ENCODE assay signal across 8 mouse cellular contexts in genomic region chr16:10489904-10490457, GRCm38 (mm10). TPM values are rescaled to one million over a fixed set of nuclear protein-coding genes. Genes with fewer than 3 reads are reported as not detected.
DNase-seq lines count a peak whose midpoint lies in the region; ATAC-seq and TF ChIP-seq lines count a peak whose summit lies in the region.

No protein-coding gene starts in this region.

- H3K4me2 ChIP-seq in embryonic facial prominence, embryonic 15.5 days (replicated peaks): peak overlapping the region; percentile 47
- peak overlapping the region; percentile 42 for H3K4me2 ChIP-seq in intestine, embryonic 16.5 days (ENCODE audit: low read depth, low read length)
- peak overlapping the region; percentile 36 for H3K4me2 ChIP-seq in neural tube, embryonic 13.5 days

- H3K27me3 ChIP-seq in embryonic facial prominence, embryonic 15.5 days: peaks cover 20% of the 10 kb centered on the region
- peaks cover 19% of the 10 kb centered on the region; the same call in 1 of the 2 replicates for H3K27me3 ChIP-seq in intestine, embryonic 16.5 days (replicated peaks; ENCODE audit: control insufficient read depth, insufficient read depth, low read length)
- H3K27me3 ChIP-seq in neural tube, embryonic 13.5 days: peaks cover 17% of the 10 kb centered on the region

- no peak for DNase-seq in layer of hippocampus, adult 2 months (ENCODE audit: low spot score in 2 of 2)
- DNase-seq in layer of hippocampus, adult 8-10 months (ENCODE audit: low spot score in 2 of 2): no peak
- DNase-seq in embryo, embryonic 10.5 days (ENCODE audit: low spot score): no peak
- DNase-seq in adrenal gland, adult 2 months: no peak
- no peak for DNase-seq in right cerebral cortex, adult 2 months (ENCODE audit: low spot score in 2 of 2)

- no peak for TF ChIP-seq CTCF in layer of hippocampus, adult 2 months (conservative IDR thresholded peaks at IDR 0.05)

- H3K36me3 ChIP-seq in embryonic facial prominence, embryonic 15.5 days: no peaks in the 10 kb centered on the region
- no peaks in the 10 kb centered on the region for H3K36me3 ChIP-seq in intestine, embryonic 16.5 days (ENCODE audit: control insufficient read depth, insufficient read depth, low read length)
- H3K36me3 ChIP-seq in neural tube, embryonic 13.5 days: no peaks in the 10 kb centered on the region

- no peak overlapping the region for H3K27ac ChIP-seq in layer of hippocampus, adult 2 months
- H3K27ac ChIP-seq in embryonic facial prominence, embryonic 15.5 days (replicated peaks): no peak overlapping the region
- no peak overlapping the region for H3K27ac ChIP-seq in intestine, embryonic 16.5 days (ENCODE audit: low read length)
- H3K27ac ChIP-seq in neural tube, embryonic 13.5 days (replicated peaks): no peak overlapping the region

- H3K4me1 ChIP-seq in embryonic facial prominence, embryonic 15.5 days: peaks cover 5% of the 10 kb centered on the region; the same call in 1 of the 2 replicates
- H3K4me1 ChIP-seq in intestine, embryonic 16.5 days (ENCODE audit: control insufficient read depth, insufficient read depth, low read length): no peaks in the 10 kb centered on the region
- H3K4me1 ChIP-seq in neural tube, embryonic 13.5 days (replicated peaks): peaks cover 8% of the 10 kb centered on the region; the same call in 1 of the 2 replicates

- H3K9me3 ChIP-seq in embryonic facial prominence, embryonic 15.5 days (replicated peaks): no peaks in the 10 kb centered on the region
- no peaks in the 10 kb centered on the region for H3K9me3 ChIP-seq in intestine, embryonic 16.5 days (ENCODE audit: control insufficient read depth, low read length)
- H3K9me3 ChIP-seq in neural tube, embryonic 13.5 days: no peaks in the 10 kb centered on the region

- 15% methylated on average over 13 of the region's 14 CpGs for WGBS in embryonic facial prominence, embryonic 15.5 days
- 22% methylated on average over 13 of the region's 14 CpGs for WGBS in intestine, embryonic 16.5 days
- 28% methylated on average over 13 of the region's 14 CpGs for WGBS in neural tube, embryonic 13.5 days

- H3K4me3 ChIP-seq in layer of hippocampus, adult 2 months: peak overlapping the region; percentile 17; the same call in 1 of the 2 replicates
- H3K4me3 ChIP-seq in embryonic facial prominence, embryonic 15.5 days (replicated peaks): peak overlapping the region; percentile 22
- peak overlapping the region; percentile 20; the same call in 1 of the 2 replicates for H3K4me3 ChIP-seq in intestine, embryonic 16.5 days (ENCODE audit: low read length)
- H3K4me3 ChIP-seq in neural tube, embryonic 13.5 days: no peak overlapping the region

- H3K9ac ChIP-seq in embryonic facial prominence, embryonic 15.5 days: no peak overlapping the region
- H3K9ac ChIP-seq in intestine, embryonic 16.5 days (ENCODE audit: low read depth, low read length): 0 out of 2 replicates have a peak overlapping the region, but pooled peaks have one; percentile 30
- H3K9ac ChIP-seq in neural tube, embryonic 13.5 days: peak overlapping the region; percentile 53; the same call in 1 of the 2 replicates

- ATAC-seq in embryonic facial prominence, embryonic 15.5 days (ENCODE audit: insufficient number of reproducible peaks, low FRiP score, low TSS enrichment, low read depth): no peak
- ATAC-seq in intestine, embryonic 16.5 days: no peak
- no peak for ATAC-seq in neural tube, embryonic 13.5 days (ENCODE audit: low read depth)

RNA-seq across cellular contexts. Expression of gene Ciita, which starts 10.1 kb away (rescaled TPM):
- total RNA-seq in layer of hippocampus, adult 2 months (2021): under 1 TPM in 1 of 2 experiments, not detected in 1; 0.27 TPM
- total RNA-seq in layer of hippocampus, adult 8-10 months (2022): under 1 TPM; 0.18 to 0.67 (median 0.39) TPM
- polyA plus RNA-seq in embryonic facial prominence, embryonic 15.5 days (2015; fragmentation: Nextera tagmentation; extraction: Ambion mirVana): 0.37 and 0.45 TPM in 2 replicates
- 0.49 and 0.77 TPM in 2 replicates for polyA plus RNA-seq in intestine, embryonic 16.5 days (2015; fragmentation: Nextera tagmentation; extraction: Ambion mirVana)
- polyA plus RNA-seq in neural tube, embryonic 13.5 days (2015; fragmentation: Nextera tagmentation; extraction: Ambion mirVana): 0.35 and 0.54 TPM in 2 replicates
- 1 to 10 TPM; 1.4 to 2.0 TPM for total RNA-seq in adrenal gland, adult 2 months (2021)
- polyA plus RNA-seq in adrenal gland, adult 2 months (2012; rRNA removed): 2.3 and 2.9 TPM in 2 replicates

RNA-seq across cellular contexts. Expression of gene Tvp23a, which starts 42.8 kb away (rescaled TPM):
- 10 to 100 TPM; 26.2 to 27.2 TPM for total RNA-seq in layer of hippocampus, adult 2 months (2021)
- total RNA-seq in layer of hippocampus, adult 8-10 months (2022): 10 to 100 TPM; 24.5 to 28.4 (median 25.9) TPM
- polyA plus RNA-seq in embryonic facial prominence, embryonic 15.5 days (2015; fragmentation: Nextera tagmentation; extraction: Ambion mirVana): 13.8 and 17.5 TPM in 2 replicates
- polyA plus RNA-seq in intestine, embryonic 16.5 days (2015; fragmentation: Nextera tagmentation; extraction: Ambion mirVana): 6.5 and 6.8 TPM in 2 replicates
- 39.2 and 40.5 TPM in 2 replicates for polyA plus RNA-seq in neural tube, embryonic 13.5 days (2015; fragmentation: Nextera tagmentation; extraction: Ambion mirVana)
- total RNA-seq in adrenal gland, adult 2 months (2021): 1 to 10 TPM; 1.3 to 2.0 TPM
- 1.2 and 1.5 TPM in 2 replicates for polyA plus RNA-seq in adrenal gland, adult 2 months (2012; rRNA removed)

RNA-seq across cellular contexts. Expression of gene Dexi, which starts 52.9 kb away (rescaled TPM):
- 10 to 100 TPM; 61.8 to 63.1 TPM for total RNA-seq in layer of hippocampus, adult 2 months (2021)
- total RNA-seq in layer of hippocampus, adult 8-10 months (2022): 10 to 100 TPM; 55.5 to 66.1 (median 63.2) TPM
- polyA plus RNA-seq in embryonic facial prominence, embryonic 15.5 days (2015; fragmentation: Nextera tagmentation; extraction: Ambion mirVana): 26.5 and 26.7 TPM in 2 replicates
- polyA plus RNA-seq in intestine, embryonic 16.5 days (2015; fragmentation: Nextera tagmentation; extraction: Ambion mirVana): 2.9 and 6.7 TPM in 2 replicates
- 19.1 and 21.8 TPM in 2 replicates for polyA plus RNA-seq in neural tube, embryonic 13.5 days (2015; fragmentation: Nextera tagmentation; extraction: Ambion mirVana)
- total RNA-seq in adrenal gland, adult 2 months (2021): 10 to 100 TPM; 17.1 to 24.2 TPM
- 89.2 and 99.6 TPM in 2 replicates for polyA plus RNA-seq in adrenal gland, adult 2 months (2012; rRNA removed)

RNA-seq across cellular contexts. Expression of gene Clec16a, which starts 55.2 kb away (rescaled TPM):
- 100 to 1,000 TPM in 1 of 2 experiments, 10 to 100 TPM in 1; 98.8 to 105 TPM for total RNA-seq in layer of hippocampus, adult 2 months (2021)
- 10 to 100 TPM; 85.2 to 99.0 (median 92.5) TPM for total RNA-seq in layer of hippocampus, adult 8-10 months (2022)
- polyA plus RNA-seq in embryonic facial prominence, embryonic 15.5 days (2015; fragmentation: Nextera tagmentation; extraction: Ambion mirVana): 39.6 and 42.8 TPM in 2 replicates
- 22.1 and 24.3 TPM in 2 replicates for polyA plus RNA-seq in intestine, embryonic 16.5 days (2015; fragmentation: Nextera tagmentation; extraction: Ambion mirVana)
- polyA plus RNA-seq in neural tube, embryonic 13.5 days (2015; fragmentation: Nextera tagmentation; extraction: Ambion mirVana): 68.7 and 69.0 TPM in 2 replicates
- 10 to 100 TPM; 44.0 to 44.4 TPM for total RNA-seq in adrenal gland, adult 2 months (2021)
- polyA plus RNA-seq in adrenal gland, adult 2 months (2012; rRNA removed): 15.9 and 22.6 TPM in 2 replicates
